Mouse (Mus musculus): ENCODE data around the gene Smpd2. TPM values are rescaled to one million over a fixed set of nuclear protein-coding genes. Genes with fewer than 3 reads are reported as not detected.
"Not testable (repeated sequence)": the region's sequence is repeated elsewhere in the genome, so short reads cannot be mapped to it uniquely, and the experiment has no call there.

Smpd2 gene
- polyA plus RNA-seq, 1 experiment from 2014 or later = 42.7 TPM

- Histone ChIP-seq H3K27me3 (replicated peaks) (no peaks in the 10 kb centered on the region), H3K36me3 (peaks cover 9% of the 10 kb centered on the region; the same call in 1 of the 2 replicates), H3K27ac (ENCODE audit: poor library complexity, severe bottlenecking) (peak within 1 kb of the TSS; percentile 97), H3K4me1 (replicated peaks) (peaks cover 11% of the 10 kb centered on the region), H3K4me3 (peak within 1 kb of the TSS; percentile 89), H3K9me3 (replicated peaks) (no peaks in the 10 kb centered on the region), H3K9ac (peak within 1 kb of the TSS; percentile 97), H3K4me2 (peak within 1 kb of the TSS; percentile 73)
- WGBS = 0% methylated on average over 69 of the region's 69 CpGs
- peak; percentile 95 for ATAC-seq (ENCODE audit: insufficient number of reproducible peaks, low FRiP score)
Observed at GRCm38 (mm10) chr10:41518981-41519618, 28.9 kb upstream of the Smpd2 start, which contains the start of gene Cd164. Cd164 (plus strand) TSS chr10:41519414.

DNA sequence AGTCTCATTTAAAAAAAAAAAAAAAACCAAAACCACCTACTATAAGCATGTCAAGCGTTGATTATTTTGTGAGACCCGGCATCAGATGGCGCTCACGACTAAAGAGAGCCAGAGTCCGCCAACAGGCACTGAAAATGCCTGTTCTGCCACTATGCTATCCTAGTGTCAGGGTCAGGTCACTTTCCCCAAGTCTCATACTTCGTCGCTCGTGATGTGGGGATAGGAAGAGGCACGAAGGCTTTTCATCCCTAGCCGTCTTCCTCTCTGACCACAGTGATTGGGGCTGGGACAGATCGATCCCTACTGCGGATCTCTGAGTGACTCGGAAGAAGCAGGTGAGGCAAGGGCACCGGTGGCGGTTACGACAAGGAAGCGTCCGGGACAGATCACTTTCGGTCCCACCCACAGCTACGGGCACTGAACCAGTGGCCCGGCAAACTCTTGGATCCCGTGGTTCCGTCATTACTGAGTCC, 28.4 kb upstream of the Smpd2 start:
- Histone ChIP-seq H3K9ac (peak overlapping the region; percentile 80), H3K27ac (ENCODE audit: poor library complexity, severe bottlenecking) (peak overlapping the region; percentile 97), H3K4me1 (replicated peaks) (peaks cover 11% of the 10 kb centered on the region), H3K9me3 (replicated peaks) (no peaks in the 10 kb centered on the region), H3K27me3 (replicated peaks) (no peaks in the 10 kb centered on the region), H3K4me3 (peak overlapping the region; percentile 89), H3K4me2 (peak overlapping the region; percentile 73), H3K36me3 (peaks cover 6% of the 10 kb centered on the region; the same call in 1 of the 2 replicates)
- WGBS = 0% methylated on average over 23 of the region's 23 CpGs
- peak; percentile 68 for ATAC-seq (ENCODE audit: insufficient number of reproducible peaks, low FRiP score)

DNA sequence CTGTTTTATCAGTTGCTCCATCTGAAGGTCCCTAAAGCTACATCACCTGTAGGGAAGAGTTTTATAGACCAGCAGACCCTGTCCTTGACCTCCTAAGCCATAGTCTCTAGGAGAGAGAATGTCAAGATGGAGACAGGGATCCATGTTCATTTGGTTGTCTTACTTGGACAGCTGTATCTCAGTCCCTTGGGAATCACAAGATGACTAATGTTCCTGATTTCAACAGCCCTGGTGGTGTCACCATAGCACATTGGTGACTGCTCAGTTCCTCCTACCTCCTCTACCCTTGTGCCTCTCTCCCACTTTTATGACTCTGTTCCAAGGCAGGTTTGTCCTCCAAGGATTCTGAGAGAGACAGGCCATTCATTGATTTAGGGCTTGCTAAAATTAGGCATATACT, 24.8 kb upstream of the Smpd2 start:
- Histone ChIP-seq H3K4me3 (no peak overlapping the region), H3K36me3 (no peaks in the 10 kb centered on the region), H3K9me3 (replicated peaks) (no peaks in the 10 kb centered on the region), H3K4me1 (replicated peaks) (no peaks in the 10 kb centered on the region), H3K9ac (no peak overlapping the region), H3K27me3 (replicated peaks) (no peaks in the 10 kb centered on the region), H3K27ac (ENCODE audit: poor library complexity, severe bottlenecking) (no peak overlapping the region), H3K4me2 (no peak overlapping the region)
- no peak for ATAC-seq (ENCODE audit: insufficient number of reproducible peaks, low FRiP score)

DNA sequence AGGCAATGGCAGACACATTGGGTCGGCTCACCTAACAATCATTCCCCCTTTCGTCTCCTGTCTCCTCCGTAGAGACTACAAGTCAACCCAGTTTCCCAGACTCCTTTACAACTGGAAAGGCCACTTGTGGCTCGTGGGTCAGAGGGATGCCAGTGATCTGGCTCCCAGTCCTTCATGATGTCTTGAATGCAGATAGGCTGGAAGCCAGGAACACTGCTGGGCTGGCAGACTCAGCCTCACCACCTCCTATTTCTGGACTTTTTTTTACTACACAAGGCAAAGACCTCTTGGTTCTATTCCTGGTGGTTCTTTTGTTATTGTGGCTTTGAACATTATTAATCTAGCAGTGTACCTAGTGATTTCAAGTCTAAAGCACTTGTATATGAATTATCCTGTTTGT, 24.1 kb upstream of the Smpd2 start:
- WGBS = 61% methylated on average over 4 of the region's 4 CpGs
- no peak for ATAC-seq (ENCODE audit: insufficient number of reproducible peaks, low FRiP score)
- H3K27ac ChIP-seq (ENCODE audit: poor library complexity, severe bottlenecking) = no peak overlapping the region

GRCm38 (mm10) chr10:41509160-41509559, 19.0 kb upstream of the Smpd2 start:
- no peak overlapping the region for H3K27ac ChIP-seq (ENCODE audit: poor library complexity, severe bottlenecking)
- peaks cover 4% of the 10 kb centered on the region; the same call in 1 of the 2 replicates for H3K27me3 ChIP-seq (replicated peaks)
- no peak overlapping the region for H3K9ac ChIP-seq
- H3K9me3 ChIP-seq (replicated peaks) = no peaks in the 10 kb centered on the region
- no peak for ATAC-seq (ENCODE audit: insufficient number of reproducible peaks, low FRiP score)
- no peak overlapping the region for H3K4me3 ChIP-seq
- H3K4me2 ChIP-seq = no peak overlapping the region
- H3K4me1 ChIP-seq (replicated peaks) = no peaks in the 10 kb centered on the region
- no peaks in the 10 kb centered on the region for H3K36me3 ChIP-seq
- WGBS = 23% methylated on average over 2 of the region's 2 CpGs

More for the DNA sequence above, 24.1 kb upstream of the Smpd2 start:
- no peaks in the 10 kb centered on the region for H3K9me3 ChIP-seq (replicated peaks)
- no peaks in the 10 kb centered on the region for H3K4me1 ChIP-seq (replicated peaks)
- no peak overlapping the region for H3K4me3 ChIP-seq
- H3K9ac ChIP-seq = no peak overlapping the region
- H3K36me3 ChIP-seq = no peaks in the 10 kb centered on the region
- H3K4me2 ChIP-seq = no peak overlapping the region
- H3K27me3 ChIP-seq (replicated peaks) = no peaks in the 10 kb centered on the region

DNA sequence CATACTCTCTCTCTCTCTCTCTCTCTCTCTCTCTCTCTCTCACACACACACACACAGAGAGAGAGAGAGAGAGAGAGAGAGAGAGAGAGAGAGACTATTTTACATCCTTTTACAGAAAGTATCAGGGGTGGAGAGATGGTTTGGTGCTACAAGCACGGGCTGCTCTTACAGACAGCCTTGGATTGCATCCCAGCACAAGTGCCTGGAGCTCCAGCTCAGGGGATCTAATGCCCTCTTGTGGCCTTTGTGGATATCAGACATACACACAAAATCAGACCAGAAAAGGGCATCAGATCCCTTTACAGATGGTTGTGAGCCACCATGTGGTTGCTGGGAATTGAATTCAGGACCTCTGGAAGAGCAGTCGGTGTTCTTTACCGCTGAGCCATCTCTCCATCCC, 15.3 kb upstream of the Smpd2 start:
- H3K27ac ChIP-seq (ENCODE audit: poor library complexity, severe bottlenecking); H3K9me3 ChIP-seq (replicated peaks); H3K4me3 ChIP-seq; ATAC-seq (ENCODE audit: insufficient number of reproducible peaks, low FRiP score); H3K36me3 ChIP-seq; H3K9ac ChIP-seq; H3K27me3 ChIP-seq (replicated peaks); H3K4me1 ChIP-seq (replicated peaks); H3K4me2 ChIP-seq: not testable (repeated sequence)
- 2% methylated on average over 3 of the region's 3 CpGs for WGBS

GRCm38 (mm10) chr10:41504996-41505395, 14.8 kb upstream of the Smpd2 start:
- H3K27ac ChIP-seq (ENCODE audit: poor library complexity, severe bottlenecking) = no peak overlapping the region
- no peaks in the 10 kb centered on the region for H3K36me3 ChIP-seq
- WGBS = 100% methylated on average over 1 of the region's 1 CpGs
- H3K4me3 ChIP-seq = no peak overlapping the region
- 0 out of 2 replicates have a peak, but pooled peaks cover 5% of the 10 kb centered on the region for H3K4me1 ChIP-seq (replicated peaks)
- H3K9me3 ChIP-seq (replicated peaks) = no peaks in the 10 kb centered on the region
- peaks cover 4% of the 10 kb centered on the region; the same call in 1 of the 2 replicates for H3K27me3 ChIP-seq (replicated peaks)
- ATAC-seq (ENCODE audit: insufficient number of reproducible peaks, low FRiP score) = no peak
- no peak overlapping the region for H3K4me2 ChIP-seq
- no peak overlapping the region for H3K9ac ChIP-seq

GRCm38 (mm10) chr10:41500941-41501340, 10.8 kb upstream of the Smpd2 start:
- H3K27ac ChIP-seq (ENCODE audit: poor library complexity, severe bottlenecking) = no peak overlapping the region

GRCm38 (mm10) chr10:41491111-41491510, 942 bp upstream of the Smpd2 start:
- Histone ChIP-seq H3K27ac (ENCODE audit: poor library complexity, severe bottlenecking) (no peak overlapping the region), H3K27me3 (replicated peaks) (no peaks in the 10 kb centered on the region), H3K4me2 (no peak overlapping the region), H3K4me3 (no peak overlapping the region), H3K4me1 (replicated peaks) (peaks cover 24% of the 10 kb centered on the region), H3K36me3 (peaks cover 26% of the 10 kb centered on the region), H3K9ac (no peak overlapping the region), H3K9me3 (replicated peaks) (no peaks in the 10 kb centered on the region)
- 55% methylated on average over 4 of the region's 4 CpGs for WGBS
- no peak for ATAC-seq (ENCODE audit: insufficient number of reproducible peaks, low FRiP score)

More at GRCm38 (mm10) chr10:41500941-41501340, 10.8 kb upstream of the Smpd2 start:
- Histone ChIP-seq H3K9ac (no peak overlapping the region), H3K9me3 (replicated peaks) (0 out of 2 replicates have a peak, but pooled peaks cover 3% of the 10 kb centered on the region), H3K36me3 (no peaks in the 10 kb centered on the region), H3K4me3 (no peak overlapping the region), H3K4me2 (no peak overlapping the region), H3K27me3 (replicated peaks) (no peaks in the 10 kb centered on the region), H3K4me1 (replicated peaks) (0 out of 2 replicates have a peak, but pooled peaks cover 5% of the 10 kb centered on the region)
- no peak for ATAC-seq (ENCODE audit: insufficient number of reproducible peaks, low FRiP score)
- 53% methylated on average over 4 of the region's 4 CpGs for WGBS

GRCm38 (mm10) chr10:41490518-41490873, 327 bp upstream of the Smpd2 start:
- peak overlapping the region; percentile 73 for H3K4me3 ChIP-seq
- H3K4me2 ChIP-seq = peak overlapping the region; percentile 95
- WGBS = under 1% methylated on average over 29 of the region's 29 CpGs
- H3K27ac ChIP-seq (ENCODE audit: poor library complexity, severe bottlenecking) = no peak overlapping the region
- no peak for ATAC-seq (ENCODE audit: insufficient number of reproducible peaks, low FRiP score)
- peaks cover 24% of the 10 kb centered on the region for H3K4me1 ChIP-seq (replicated peaks)
- H3K9me3 ChIP-seq (replicated peaks) = no peaks in the 10 kb centered on the region
- H3K9ac ChIP-seq = peak overlapping the region; percentile 88
- no peaks in the 10 kb centered on the region for H3K27me3 ChIP-seq (replicated peaks)
- peaks cover 32% of the 10 kb centered on the region for H3K36me3 ChIP-seq

- 31% methylated on average over 8 of the region's 8 CpGs for WGBS
- Histone ChIP-seq H3K4me3 (peak overlapping the region; percentile 73), H3K4me2 (peak overlapping the region; percentile 95), H3K27ac (ENCODE audit: poor library complexity, severe bottlenecking) (peak overlapping the region; percentile 68; the same call in 1 of the 2 replicates), H3K36me3 (peaks cover 44% of the 10 kb centered on the region), H3K9ac (peak overlapping the region; percentile 88), H3K27me3 (replicated peaks) (no peaks in the 10 kb centered on the region), H3K9me3 (replicated peaks) (no peaks in the 10 kb centered on the region), H3K4me1 (replicated peaks) (peaks cover 24% of the 10 kb centered on the region)
- no peak for ATAC-seq (ENCODE audit: insufficient number of reproducible peaks, low FRiP score)
Observed at GRCm38 (mm10) chr10:41489294-41489693, 875 bp downstream of the Smpd2 start.
